Mouse (Mus musculus) liver, embryonic 12.5 days (tissue): ENCODE measurements around the gene Ctnnd2. TPM values are rescaled to one million over a fixed set of nuclear protein-coding genes. Genes with fewer than 3 reads are reported as not detected.
A peak's percentile ranks its signal among the peaks of the same experiment; 100 is the strongest.
"Not testable (repeated sequence)": the region's sequence is repeated elsewhere in the genome, so short reads cannot be mapped to it uniquely, and the experiment has no call there.

Experiments
- ATAC-seq: fragments of 200-750 bp; cut with Nextera tagmentation; 2 replicates; pipeline ENCODE4 v1.8.0; 2017; ENCODE audit warnings: moderate number of reproducible peaks, mild to moderate bottlenecking, moderate library complexity
- H3K27ac ChIP-seq: fragments of 300-500 bp; sonication (generic); 2 replicates; pipeline ENCODE4 v1.5.1; 2016; ENCODE audit warnings: mild to moderate bottlenecking
- H3K27me3 ChIP-seq: fragments of 300-500 bp; sonication (generic); replicated peaks from 2 replicates; pipeline ENCODE4 v1.6.1; 2016; ENCODE audit warnings: mild to moderate bottlenecking, moderate library complexity
- H3K36me3 ChIP-seq: fragments of 300-500 bp; sonication (generic); 2 replicates; pipeline ENCODE4 v1.6.1; 2016; ENCODE audit warnings: mild to moderate bottlenecking, moderate library complexity
- H3K4me1 ChIP-seq: fragments of 300-500 bp; sonication (generic); 2 replicates; pipeline ENCODE4 v1.6.1; 2016
- H3K4me2 ChIP-seq: fragments of 300-500 bp; sonication (generic); 2 replicates; pipeline ENCODE4 v1.6.1; 2016; ENCODE audit warnings: mild to moderate bottlenecking, moderate library complexity
- H3K4me3 ChIP-seq: fragments of 300-500 bp; sonication (generic); 2 replicates; pipeline ENCODE4 v1.5.1; 2016; ENCODE audit warnings: mild to moderate bottlenecking, moderate library complexity
- H3K9ac ChIP-seq: fragments of 300-500 bp; sonication (generic); 2 replicates; pipeline ENCODE4 v1.6.1; 2016; ENCODE audit warnings: mild to moderate bottlenecking, moderate library complexity
- H3K9me3 ChIP-seq: fragments of 300-500 bp; sonication (generic); replicated peaks from 2 replicates; pipeline ENCODE4 v1.6.1; 2016; ENCODE audit warnings: mild to moderate bottlenecking, moderate library complexity
- WGBS: fragments of 180-500 bp; shearing (Covaris S2); methylation state at CpG from one replicate; pipeline ENCODE4 v1.1.7; 2016; ENCODE audit not compliant: insufficient replicate concordance; 5-methylcytosine and 5-hydroxymethylcytosine counted together
- polyA plus RNA-seq: library from polyadenylated mRNA; unstranded; fragments of >200 nt; fragmentation: Nextera tagmentation; extraction: Ambion mirVana; gene quantifications from 2 replicates; pipeline ENCODE4 v1.2.1, GENCODE M21; 2016

Ctnnd2 gene
- polyA plus RNA-seq: 0.35 and 0.43 TPM in 2 replicates

DNA sequence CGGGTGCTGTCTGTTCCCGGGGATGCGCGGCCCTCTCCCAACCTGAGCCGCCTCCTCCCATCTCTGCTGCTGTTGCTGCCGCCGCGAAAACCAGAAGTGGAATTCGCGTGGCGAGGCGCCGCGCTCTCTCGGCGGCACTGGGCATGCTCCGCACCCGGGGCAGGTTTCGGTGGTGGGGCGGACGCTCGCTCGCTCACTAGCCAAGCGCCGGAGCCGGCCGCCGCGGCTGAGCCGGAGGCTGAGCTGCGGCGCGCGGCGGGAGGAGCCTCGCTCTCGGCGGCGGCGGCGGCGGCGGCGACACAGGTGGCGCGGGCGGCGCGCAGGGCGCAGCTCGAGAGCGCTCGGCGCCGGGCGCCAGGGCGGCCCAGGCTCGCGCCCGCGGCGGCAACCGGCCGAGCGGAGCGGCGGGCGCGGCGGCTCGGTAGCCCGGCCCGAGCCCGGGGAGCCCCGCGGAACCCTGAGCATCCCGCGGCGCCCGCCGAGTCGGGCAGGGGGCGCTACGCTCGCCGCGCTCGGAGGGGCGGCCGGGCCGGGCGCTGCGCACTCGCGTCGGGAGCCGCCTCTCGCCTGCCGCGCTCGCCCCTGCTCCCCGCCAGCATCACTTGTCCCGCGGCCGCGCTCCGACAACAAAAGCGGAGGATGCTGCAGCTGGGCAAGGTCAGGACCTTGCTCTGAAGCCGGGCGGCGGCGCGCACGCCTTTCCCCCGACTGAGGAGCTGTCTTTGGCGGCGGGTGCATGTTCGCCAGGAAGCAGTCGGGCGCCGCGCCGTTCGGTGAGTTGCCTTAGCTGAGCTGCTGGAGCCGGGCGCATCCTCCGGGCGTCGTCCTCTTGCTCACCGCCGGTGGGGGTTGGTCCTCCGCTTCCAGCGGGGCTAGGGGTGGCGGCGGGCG, at the start of gene Ctnnd2:
Gene Ctnnd2 (plus strand): TSS at position 203 of the 891 bp plus-strand sequence.
- H3K27ac ChIP-seq: no peak within 1 kb of the TSS

DNA sequence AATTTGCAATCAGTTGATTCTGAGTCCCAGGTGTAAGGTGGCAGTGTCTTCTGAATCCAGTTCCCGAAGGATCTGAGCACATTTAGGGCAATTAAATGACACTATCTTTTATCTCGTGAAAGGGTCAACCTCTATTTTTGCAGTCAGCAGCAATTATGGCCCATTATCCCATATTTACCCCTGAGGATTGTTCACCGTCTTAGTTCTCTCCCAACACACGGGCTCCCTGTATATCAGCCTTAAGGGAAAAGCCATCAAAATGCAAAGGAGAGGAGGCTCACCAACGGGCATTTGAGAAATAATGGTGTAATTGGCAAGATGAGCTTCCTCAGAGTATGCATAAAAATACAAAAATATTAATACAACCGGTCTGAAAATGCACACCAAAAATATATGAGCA, 41.7 kb upstream of the Ctnnd2 start:
- 64% methylated on average over 6 of the region's 6 CpGs for WGBS
- ATAC-seq: no peak

More for the DNA sequence above, at the start of gene Ctnnd2:
- Histone ChIP-seq H3K9me3 (no peaks in the 10 kb centered on the region), H3K36me3 (no peaks in the 10 kb centered on the region), H3K27me3 (peaks cover 48% of the 10 kb centered on the region), H3K4me3 (peak within 1 kb of the TSS; percentile 52), H3K9ac (no peak within 1 kb of the TSS), H3K4me2 (peak within 1 kb of the TSS; percentile 69), H3K4me1 (peaks cover 6% of the 10 kb centered on the region; the same call in 1 of the 2 replicates)
- ATAC-seq: no peak
- under 1% methylated on average over 84 of the region's 136 CpGs for WGBS

DNA sequence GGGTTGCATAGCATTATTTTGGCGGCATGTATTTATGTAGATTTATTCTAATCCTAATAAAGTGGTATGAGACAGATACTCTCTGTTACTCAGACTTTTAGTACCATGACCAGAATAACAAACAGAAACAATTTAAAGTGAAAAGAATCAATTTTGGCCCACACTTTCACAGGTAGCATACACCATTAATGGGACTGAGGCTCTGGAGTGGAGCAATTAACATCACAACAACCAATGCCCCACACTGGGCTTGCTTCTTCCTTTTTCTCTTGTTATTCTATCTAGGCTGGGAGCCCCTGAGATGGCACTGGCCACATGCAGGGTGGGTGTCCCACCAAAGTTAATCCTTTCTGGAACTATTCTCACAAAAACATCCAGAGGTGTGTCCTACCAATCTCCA, 32.8 kb upstream of the Ctnnd2 start:
- H3K4me1 ChIP-seq, H3K9me3 ChIP-seq, H3K4me2 ChIP-seq, H3K27me3 ChIP-seq, H3K9ac ChIP-seq, ATAC-seq, H3K4me3 ChIP-seq, H3K36me3 ChIP-seq, H3K27ac ChIP-seq: not testable (repeated sequence)
- 38% methylated on average over 1 of the region's 1 CpGs for WGBS

More for the DNA sequence above, 41.7 kb upstream of the Ctnnd2 start:
- Histone ChIP-seq H3K27me3 (no peaks in the 10 kb centered on the region), H3K4me1 (no peaks in the 10 kb centered on the region), H3K4me2 (no peak overlapping the region), H3K36me3 (no peaks in the 10 kb centered on the region), H3K9ac (no peak overlapping the region), H3K4me3 (no peak overlapping the region), H3K9me3 (no peaks in the 10 kb centered on the region), H3K27ac (no peak overlapping the region)

DNA sequence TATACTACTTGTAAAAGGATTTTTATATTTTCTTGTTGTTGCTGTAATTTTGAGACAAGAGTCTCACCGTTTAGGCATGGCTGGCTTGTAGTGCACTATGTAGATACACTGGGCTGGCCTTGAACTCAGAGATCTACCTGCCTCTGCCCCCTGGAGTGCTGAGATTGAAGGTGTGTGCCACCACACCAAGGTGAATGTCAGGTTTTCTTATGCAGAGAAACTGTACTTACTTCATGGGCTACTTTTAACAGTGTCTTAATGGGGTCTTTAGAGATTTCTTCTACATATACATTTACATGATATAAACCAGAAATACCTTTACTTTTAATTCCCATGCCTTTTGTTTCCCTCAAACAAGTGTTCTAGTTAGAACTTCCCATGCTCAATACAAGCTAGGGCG, 27.0 kb upstream of the Ctnnd2 start:
- WGBS: 54% methylated on average over 2 of the region's 2 CpGs
- Histone ChIP-seq H3K27me3 (no peaks in the 10 kb centered on the region), H3K9me3 (no peaks in the 10 kb centered on the region), H3K27ac (no peak overlapping the region), H3K4me1 (no peaks in the 10 kb centered on the region), H3K4me2 (no peak overlapping the region), H3K36me3 (no peaks in the 10 kb centered on the region), H3K9ac (no peak overlapping the region), H3K4me3 (no peak overlapping the region)
- ATAC-seq: no peak

DNA sequence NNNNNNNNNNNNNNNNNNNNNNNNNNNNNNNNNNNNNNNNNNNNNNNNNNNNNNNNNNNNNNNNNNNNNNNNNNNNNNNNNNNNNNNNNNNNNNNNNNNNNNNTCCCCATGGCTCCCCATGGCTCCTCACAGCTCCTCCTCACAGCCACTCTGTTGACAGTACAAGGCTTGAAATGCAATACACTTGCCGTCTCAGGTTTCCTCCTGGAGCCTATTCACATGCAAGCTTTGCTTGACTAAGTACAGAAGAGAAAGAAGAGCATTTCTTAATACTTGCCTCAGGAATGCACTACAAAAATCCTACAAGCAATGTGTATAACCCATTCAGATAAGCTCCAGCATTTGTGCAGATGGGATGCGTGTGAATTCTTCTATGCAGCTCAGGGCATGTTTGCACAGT, 20.2 kb upstream of the Ctnnd2 start:
- Histone ChIP-seq H3K4me2 (no peak overlapping the region), H3K27ac (no peak overlapping the region), H3K27me3 (no peaks in the 10 kb centered on the region), H3K9me3 (no peaks in the 10 kb centered on the region), H3K36me3 (no peaks in the 10 kb centered on the region), H3K4me1 (no peaks in the 10 kb centered on the region), H3K9ac (no peak overlapping the region), H3K4me3 (no peak overlapping the region)
- 42% methylated on average over 2 of the region's 2 CpGs for WGBS
- ATAC-seq: no peak

DNA sequence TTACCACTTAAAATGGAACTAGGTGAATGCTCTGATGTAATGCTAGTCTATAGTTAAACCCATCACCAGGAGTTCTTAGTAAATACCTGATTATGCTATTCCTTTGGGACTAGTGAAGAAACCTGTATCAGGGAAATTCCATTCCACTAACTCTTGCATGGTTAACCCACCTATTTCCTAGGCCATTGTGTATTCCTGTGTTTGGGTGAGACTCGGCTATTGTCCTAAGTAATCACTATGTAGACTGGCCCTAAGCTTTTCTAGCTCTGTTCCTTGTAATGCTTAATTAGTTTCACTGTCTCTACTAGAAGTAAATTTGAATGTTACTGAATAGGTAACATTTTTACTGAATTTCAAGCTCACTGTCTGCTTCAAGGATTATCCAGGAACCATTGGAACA, 14.4 kb upstream of the Ctnnd2 start:
- Histone ChIP-seq H3K9me3 (no peaks in the 10 kb centered on the region), H3K4me2 (no peak overlapping the region), H3K27ac (no peak overlapping the region), H3K4me1 (no peaks in the 10 kb centered on the region), H3K9ac (no peak overlapping the region), H3K4me3 (no peak overlapping the region), H3K27me3 (no peaks in the 10 kb centered on the region), H3K36me3 (no peaks in the 10 kb centered on the region)
- WGBS: 71% methylated on average over 1 of the region's 1 CpGs
- no peak for ATAC-seq

DNA sequence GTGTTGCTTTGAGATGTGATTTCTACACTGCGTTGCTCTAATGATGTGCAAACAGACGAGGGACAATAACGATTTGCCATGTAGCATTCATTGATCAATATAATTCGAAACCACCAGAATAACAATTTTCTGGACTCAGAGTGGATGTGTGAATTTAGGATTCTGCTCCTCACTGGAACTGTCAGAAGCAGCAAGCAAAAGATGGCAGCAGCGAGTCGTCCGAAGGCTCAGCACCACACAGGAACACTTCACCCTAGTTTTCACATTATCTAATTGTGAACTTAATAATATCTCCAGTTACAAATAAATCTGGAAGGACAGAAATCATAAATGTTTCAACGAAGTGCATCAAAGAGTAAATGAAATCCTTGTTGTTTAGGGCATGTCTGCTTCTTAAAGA, 2.4 kb upstream of the Ctnnd2 start:
- Histone ChIP-seq H3K4me3 (no peak overlapping the region), H3K27me3 (peaks cover 47% of the 10 kb centered on the region), H3K36me3 (no peaks in the 10 kb centered on the region), H3K9me3 (no peaks in the 10 kb centered on the region), H3K4me2 (no peak overlapping the region), H3K4me1 (peaks cover 6% of the 10 kb centered on the region; the same call in 1 of the 2 replicates), H3K27ac (no peak overlapping the region), H3K9ac (no peak overlapping the region)
- no peak for ATAC-seq
- WGBS: 67% methylated on average over 8 of the region's 8 CpGs

DNA sequence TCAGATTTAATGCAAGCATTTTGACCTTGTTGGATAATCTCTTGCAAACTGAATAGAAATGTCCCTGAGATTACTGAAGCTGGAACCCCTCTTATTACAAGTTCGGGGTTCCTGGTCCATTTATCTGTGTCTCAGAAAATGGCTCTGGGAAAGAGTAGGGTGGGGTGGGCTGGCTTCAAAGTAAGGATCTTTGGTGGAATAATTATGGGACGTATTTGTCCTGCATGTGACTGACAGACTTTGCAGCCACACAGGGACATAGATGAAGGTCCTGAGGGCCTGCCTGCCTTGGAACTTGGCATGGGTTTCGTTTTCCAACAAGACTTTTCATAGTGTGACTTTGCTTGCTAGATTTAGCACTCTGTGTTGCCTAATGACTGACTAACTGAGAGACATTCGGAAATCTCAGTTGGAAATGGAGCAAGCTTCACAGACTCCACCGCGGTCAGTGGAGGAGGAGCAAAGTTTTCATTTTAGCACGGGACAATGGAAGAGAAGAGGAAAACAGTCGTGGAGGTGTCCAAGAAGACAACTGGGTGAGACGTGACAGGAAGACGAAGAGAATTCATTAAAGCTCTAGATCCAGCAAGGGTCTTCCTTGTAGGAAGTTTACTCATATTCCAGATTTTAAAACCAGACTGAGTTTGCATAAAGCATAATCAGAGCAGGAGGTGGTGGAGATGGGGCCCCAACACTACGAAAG, 749 bp upstream of the Ctnnd2 start:
- peak overlapping the region; percentile 52; the same call in 1 of the 2 replicates for H3K4me3 ChIP-seq
- ATAC-seq: no peak
- H3K9ac ChIP-seq: no peak overlapping the region
- no peaks in the 10 kb centered on the region for H3K9me3 ChIP-seq
- peaks cover 6% of the 10 kb centered on the region; the same call in 1 of the 2 replicates for H3K4me1 ChIP-seq
- 17% methylated on average over 11 of the region's 11 CpGs for WGBS
- H3K27ac ChIP-seq: no peak overlapping the region
- peaks cover 48% of the 10 kb centered on the region for H3K27me3 ChIP-seq
- peak overlapping the region; percentile 69 for H3K4me2 ChIP-seq
- H3K36me3 ChIP-seq: no peaks in the 10 kb centered on the region

DNA sequence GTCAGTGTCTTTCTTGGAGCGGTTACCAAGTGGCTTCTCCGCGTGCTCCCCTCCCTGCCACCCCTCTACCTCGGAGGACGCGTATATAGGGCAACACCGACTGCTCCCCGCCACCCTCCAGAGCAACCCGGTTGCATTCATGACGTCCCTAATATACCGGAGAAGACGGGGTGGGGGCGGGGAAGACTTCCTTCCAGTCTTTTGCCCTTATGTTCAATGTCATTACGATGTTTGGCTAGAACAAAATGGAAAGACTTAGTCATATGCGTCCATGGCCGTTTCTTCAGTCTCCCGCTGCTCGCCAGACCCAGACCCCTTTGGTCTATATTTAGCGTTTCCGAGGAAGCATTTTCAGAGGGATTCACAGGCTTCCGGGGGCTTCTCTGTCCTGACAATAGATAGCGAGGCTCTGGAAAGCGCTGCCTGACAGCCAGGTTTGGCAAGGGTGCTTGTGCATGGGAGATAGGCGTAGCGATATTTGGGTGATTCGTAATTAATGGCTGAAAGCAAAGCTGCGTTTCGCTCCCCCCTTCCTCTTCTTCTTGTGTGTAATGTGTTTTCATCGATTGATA, 1.1 kb downstream of the Ctnnd2 start:
- peaks cover 6% of the 10 kb centered on the region; the same call in 1 of the 2 replicates for H3K4me1 ChIP-seq
- H3K27ac ChIP-seq: no peak overlapping the region
- peaks cover 48% of the 10 kb centered on the region for H3K27me3 ChIP-seq
- H3K4me3 ChIP-seq: peak overlapping the region; percentile 52
- 2% methylated on average over 29 of the region's 29 CpGs for WGBS
- ATAC-seq: no peak
- H3K9me3 ChIP-seq: no peaks in the 10 kb centered on the region
- peak overlapping the region; percentile 69 for H3K4me2 ChIP-seq
- H3K36me3 ChIP-seq: no peaks in the 10 kb centered on the region
- no peak overlapping the region for H3K9ac ChIP-seq

DNA sequence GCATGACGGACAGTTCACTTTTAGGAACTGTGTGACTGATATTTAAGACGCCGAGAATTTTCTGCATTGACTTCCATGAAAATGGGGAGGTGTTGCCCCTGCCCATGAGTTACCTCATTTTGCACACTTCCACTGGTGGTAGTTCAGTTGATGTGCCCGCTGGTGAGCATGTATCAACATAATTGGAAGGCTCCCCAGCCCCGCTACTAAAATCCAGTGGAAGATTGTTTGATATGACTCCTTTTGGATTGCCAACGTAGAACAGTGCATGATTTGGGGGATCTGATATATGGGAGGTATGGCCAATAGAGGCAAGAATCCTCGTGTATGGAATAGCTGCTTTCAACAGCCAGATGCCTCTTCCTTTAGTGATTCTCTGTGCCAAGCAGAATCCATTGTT, 1.9 kb downstream of the Ctnnd2 start:
- Histone ChIP-seq H3K27ac (no peak overlapping the region), H3K36me3 (no peaks in the 10 kb centered on the region), H3K4me1 (peaks cover 6% of the 10 kb centered on the region; the same call in 1 of the 2 replicates), H3K9ac (no peak overlapping the region), H3K4me3 (no peak overlapping the region), H3K9me3 (no peaks in the 10 kb centered on the region), H3K27me3 (peaks cover 48% of the 10 kb centered on the region), H3K4me2 (no peak overlapping the region)
- no peak for ATAC-seq
- 42% methylated on average over 7 of the region's 7 CpGs for WGBS

DNA sequence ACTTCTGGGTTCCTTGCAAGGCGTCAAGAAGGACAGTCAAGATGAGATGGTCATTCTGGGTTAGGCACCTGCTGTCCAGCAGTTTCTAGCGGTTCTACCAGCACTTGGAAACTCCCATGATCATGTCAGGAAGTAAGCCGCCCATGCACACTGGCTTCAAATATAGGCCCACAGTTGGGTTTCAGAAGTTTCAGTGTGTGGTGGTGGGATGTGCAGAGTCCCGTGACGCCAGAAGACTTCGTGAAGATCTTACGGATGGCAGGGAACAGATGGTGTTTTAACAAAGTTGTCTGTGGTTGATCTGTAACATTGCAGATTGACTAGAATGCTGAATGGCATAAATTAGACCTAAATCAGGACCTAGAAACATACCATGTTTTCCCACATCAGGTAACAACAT, 11.6 kb downstream of the Ctnnd2 start:
- H3K4me2 ChIP-seq: no peak overlapping the region
- ATAC-seq: no peak
- whole genome bisulfite sequencing: 80% methylated on average over 7 of the region's 7 CpGs

DNA sequence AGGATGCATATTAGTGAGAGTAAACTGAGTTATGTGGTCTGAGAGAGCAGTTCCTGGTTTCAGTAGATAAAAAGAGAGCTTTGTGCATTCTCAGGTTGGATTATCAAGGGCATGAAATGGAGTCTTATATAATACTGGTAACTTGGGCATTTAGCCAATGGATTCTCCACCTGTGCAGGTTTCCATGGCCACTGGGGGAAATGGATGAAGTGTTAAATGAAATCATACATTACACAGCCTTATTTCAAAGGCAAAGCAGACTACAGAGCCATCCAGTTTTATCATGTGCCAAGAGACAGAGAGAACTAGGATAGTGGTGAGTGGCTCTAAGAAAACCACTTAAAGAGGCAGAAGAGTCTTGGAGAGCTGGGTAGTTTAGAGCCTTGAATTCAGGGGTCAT, 18.5 kb downstream of the Ctnnd2 start:
- ATAC-seq: no peak
- H3K9ac ChIP-seq: no peak overlapping the region
- H3K36me3 ChIP-seq: no peaks in the 10 kb centered on the region
- H3K4me1 ChIP-seq: no peaks in the 10 kb centered on the region
- H3K27ac ChIP-seq: no peak overlapping the region
- H3K4me3 ChIP-seq: no peak overlapping the region
- H3K4me2 ChIP-seq: no peak overlapping the region
- H3K9me3 ChIP-seq: no peaks in the 10 kb centered on the region
- H3K27me3 ChIP-seq: no peaks in the 10 kb centered on the region

More for the DNA sequence above, 11.6 kb downstream of the Ctnnd2 start:
- H3K9me3 ChIP-seq: no peaks in the 10 kb centered on the region
- H3K27ac ChIP-seq: no peak overlapping the region
- no peaks in the 10 kb centered on the region for H3K36me3 ChIP-seq
- H3K4me3 ChIP-seq: no peak overlapping the region
- no peaks in the 10 kb centered on the region for H3K27me3 ChIP-seq
- H3K9ac ChIP-seq: no peak overlapping the region
- H3K4me1 ChIP-seq: no peaks in the 10 kb centered on the region
